Mouse (Mus musculus) heart, adult 18-20 months (tissue): ENCODE measurements around the gene Nelfe. TPM values are rescaled to one million over a fixed set of nuclear protein-coding genes. Genes with fewer than 3 reads are reported as not detected.
A peak's percentile ranks its signal among the peaks of the same experiment; 100 is the strongest.
"Not testable (repeated sequence)": the region's sequence is repeated elsewhere in the genome, so short reads cannot be mapped to it uniquely, and the experiment has no call there.

Source experiments
- DNase-seq, 2 experiments: peaks; one replicate each; pipeline ENCODE4 v3.0.0; 2021 to 2022; ENCODE audit warnings: mixed read lengths in 1 of 2
- long read RNA-seq, 2 experiments: library from polyadenylated mRNA; stranded (forward); transcript quantifications; one replicate each; pipeline ENCODE4 v2.0.0; 2021
- total RNA-seq, 2 experiments: library from RNA; stranded (reverse); gene quantifications; 2 replicates each; pipeline ENCODE4 v1.2.3; 2021

Gene Nelfe
- total RNA-seq, result 10 to 100 TPM; 14.4 to 15.2 TPM
- long read RNA-seq, experiment 1, transcript Nelfe-202 (11 exons, 1,381 nt), result major isoform, 6 of 11 reads
- long read RNA-seq, experiment 1, partial matches to known transcripts, result 3 of 11 reads
- long read RNA-seq, experiment 1, other reads (novel, unspliced or antisense), result 1 of 11 reads
- long read RNA-seq, experiment 2, partial matches to known transcripts, result 1 of 5 reads
- long read RNA-seq, experiment 2, other reads (novel, unspliced or antisense), result 1 of 5 reads

DNA sequence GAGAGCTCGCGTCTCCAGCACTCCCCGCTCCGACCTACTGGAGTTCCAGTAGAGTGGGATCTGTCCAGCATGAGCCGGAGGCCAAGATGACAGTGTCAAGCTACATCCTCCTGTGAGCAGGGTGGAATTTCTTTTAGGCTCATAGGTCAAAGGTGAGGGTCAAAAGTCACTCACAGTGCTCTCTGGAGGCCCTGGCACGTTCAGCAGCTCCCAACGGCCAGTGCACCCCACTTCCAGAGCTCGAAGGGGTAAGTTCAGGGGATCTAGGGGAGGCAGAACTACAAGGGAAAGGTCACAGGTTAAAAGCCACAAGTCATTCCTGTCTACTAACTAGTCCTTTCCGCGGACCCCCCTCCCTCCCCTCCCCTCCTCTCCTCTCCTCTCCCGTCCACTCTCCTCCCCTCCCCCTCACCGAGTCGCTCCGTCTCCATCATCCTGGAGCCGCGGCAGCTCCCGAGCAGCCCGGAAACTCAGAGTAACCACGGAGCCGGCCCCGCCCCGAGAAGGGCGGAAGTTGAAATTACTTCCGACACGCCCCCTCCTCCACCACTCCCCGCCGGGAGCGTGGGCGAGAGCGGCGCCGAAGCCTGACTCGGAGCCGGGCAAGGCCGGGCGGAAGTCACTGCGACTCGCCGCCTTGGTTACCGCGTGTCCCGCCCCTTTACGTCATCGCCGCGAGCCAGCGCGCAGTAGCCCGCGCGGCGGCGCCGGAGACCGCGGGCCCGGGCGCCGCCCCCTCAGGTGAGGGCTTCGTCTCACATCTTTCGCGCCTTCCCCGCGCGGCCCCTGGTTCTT, at the start of gene Nelfe, which contains the start of gene Skiv2l:
TSS of gene Nelfe (plus strand) at position 670 of the 795 bp plus-strand sequence.
TSS of gene Skiv2l (minus strand) at position 489 of the 795 bp plus-strand sequence.
- peak; percentile 97 to 98 for DNase-seq

DNA sequence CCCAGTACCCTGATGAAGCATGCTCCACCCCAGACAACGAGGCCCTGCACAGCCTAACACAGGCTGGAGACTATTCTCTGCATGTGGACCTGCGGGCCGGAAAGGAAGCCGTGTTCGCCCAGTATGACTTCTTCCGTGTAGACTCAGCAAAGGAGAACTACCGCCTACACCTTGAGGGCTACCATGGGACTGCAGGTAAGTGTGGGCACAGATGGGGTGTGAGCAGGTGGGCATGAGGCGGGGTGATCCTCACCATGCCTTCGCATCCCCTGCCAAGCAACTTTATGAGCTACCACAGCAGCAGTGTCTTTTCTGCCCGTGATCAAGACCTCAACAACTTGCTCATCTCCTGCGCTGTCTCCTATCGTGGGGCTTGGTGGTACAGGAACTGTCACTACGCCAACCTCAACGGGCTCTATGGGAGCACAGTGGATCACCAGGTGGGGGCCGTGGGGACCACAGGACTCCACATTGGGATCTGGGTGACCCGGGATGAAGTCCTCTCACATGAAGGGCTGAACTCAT, 49.3 kb upstream of the Nelfe start:
- not testable (repeated sequence) for DNase-seq

GRCm38 (mm10) chr17:34802756-34803155, 47.4 kb upstream of the Nelfe start:
- DNase-seq, result not testable (repeated sequence)

- DNase-seq, result not testable (repeated sequence)
Observed at GRCm38 (mm10) chr17:34803367-34803766, 46.8 kb upstream of the Nelfe start.

- DNase-seq, result not testable (repeated sequence)
Observed at GRCm38 (mm10) chr17:34804301-34804700, 45.9 kb upstream of the Nelfe start, which contains the start of gene Cyp21a1. Gene Cyp21a1, minus strand, starts transcription at chr17:34804561.

DNA sequence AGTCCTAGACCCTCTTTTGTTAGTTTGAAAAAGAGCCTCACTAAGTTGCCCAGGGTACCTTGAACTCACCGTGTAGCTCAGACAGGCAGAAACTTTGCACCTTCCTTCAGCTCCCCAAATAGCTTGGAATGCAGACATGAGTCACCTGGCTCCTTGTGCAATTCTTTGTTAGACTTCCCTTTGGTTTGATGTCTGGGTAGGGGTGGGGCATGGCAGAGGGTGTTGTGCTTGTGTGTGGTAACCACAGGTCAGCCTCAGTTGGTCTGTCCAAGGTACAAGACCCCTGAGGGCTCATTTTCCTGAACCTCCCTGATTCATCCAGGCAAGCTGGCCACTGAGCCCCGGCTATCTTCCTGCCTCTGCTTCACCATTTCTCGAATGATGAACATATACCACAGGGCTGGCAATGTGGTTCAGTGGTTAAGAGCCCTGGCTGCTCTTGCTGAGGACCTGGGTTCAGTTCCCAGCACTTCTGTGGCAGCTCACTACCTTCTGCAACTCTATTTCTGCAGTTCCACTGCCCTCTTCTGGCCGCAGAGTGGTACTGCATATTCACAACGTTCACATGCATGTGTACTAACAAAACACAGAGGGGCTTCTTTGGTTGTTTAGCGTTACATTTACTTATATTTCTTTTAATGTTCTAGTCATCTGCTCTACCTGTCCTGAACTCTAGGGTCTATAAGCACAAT, 45.2 kb upstream of the Nelfe start:
- DNase-seq, result no peak

DNA sequence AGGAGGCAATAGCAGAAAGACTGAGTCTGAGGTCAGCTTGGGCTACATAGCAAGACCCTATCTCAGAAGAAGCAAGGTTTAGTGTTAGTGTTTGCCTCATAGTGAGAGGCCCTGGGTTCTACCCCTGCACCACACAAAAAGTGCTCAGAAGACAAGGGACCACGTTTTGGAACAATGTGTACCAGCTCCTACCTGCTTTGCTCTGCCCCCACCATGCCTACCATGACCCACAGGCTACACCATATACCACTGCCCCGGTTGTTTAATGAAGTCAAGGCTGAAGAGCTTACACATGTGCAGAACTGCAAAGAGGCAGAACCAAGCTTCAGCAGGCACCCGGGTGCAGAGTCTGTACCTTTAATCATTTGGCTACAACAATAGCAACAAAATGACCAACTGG, 43.0 kb upstream of the Nelfe start:
- no peak for DNase-seq

DNA sequence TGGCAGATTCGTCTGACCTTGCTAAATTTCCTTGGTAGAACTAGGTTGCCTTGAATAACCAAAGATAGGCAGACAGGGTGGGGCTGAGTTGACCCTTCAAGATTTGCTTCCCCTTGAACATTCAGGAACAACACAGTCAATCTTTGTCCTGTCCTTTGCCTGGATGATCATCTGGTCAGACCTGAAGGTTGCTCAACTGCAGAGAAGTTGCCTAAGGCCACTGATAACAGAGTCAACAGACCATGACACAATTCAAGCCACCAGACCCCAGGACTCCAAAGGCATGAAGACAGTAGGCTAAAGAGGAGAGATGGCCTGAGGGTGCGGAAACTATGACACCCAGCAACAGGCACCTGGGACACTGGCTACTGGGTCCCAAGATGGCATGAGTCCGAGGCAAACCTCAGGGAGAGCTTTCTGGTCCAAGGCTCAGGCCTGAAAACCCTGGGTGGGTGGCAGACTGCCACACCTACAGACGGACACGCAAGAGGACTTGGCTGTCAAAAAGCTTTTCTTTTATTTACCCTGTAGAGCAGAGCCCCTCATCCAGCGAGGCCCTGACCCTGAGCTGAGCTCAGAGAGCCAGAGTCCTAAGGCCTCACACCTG, 41.5 kb upstream of the Nelfe start:
- no peak for DNase-seq

DNA sequence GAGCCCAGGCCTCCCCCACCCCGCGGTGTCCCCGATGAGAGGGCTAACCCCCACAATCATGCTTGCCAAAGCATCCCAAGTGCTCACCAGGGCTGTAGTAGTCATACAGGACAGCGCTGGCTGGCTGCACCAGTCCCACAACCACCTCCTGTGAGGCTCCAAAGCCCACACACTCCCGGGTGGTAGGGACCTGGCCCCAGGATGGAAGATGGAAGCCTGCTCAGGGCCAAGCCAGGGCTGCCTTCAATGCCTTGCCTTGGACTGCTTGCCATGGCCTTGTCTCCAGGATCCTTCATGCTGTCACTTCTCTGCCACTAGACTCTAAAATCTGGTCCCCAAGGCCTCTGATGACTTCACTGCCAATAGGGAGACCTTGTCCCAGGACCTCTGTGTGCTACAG, 39.8 kb upstream of the Nelfe start:
- DNase-seq, result not testable (repeated sequence)

GRCm38 (mm10) chr17:34810811-34811210, 39.4 kb upstream of the Nelfe start:
- not testable (repeated sequence) for DNase-seq

- DNase-seq, result no peak
Observed at GRCm38 (mm10) chr17:34811275-34811674, 38.9 kb upstream of the Nelfe start.

- DNase-seq, result peak; percentile 11 to 52
Observed at GRCm38 (mm10) chr17:34813747-34814146, 36.4 kb upstream of the Nelfe start.

DNA sequence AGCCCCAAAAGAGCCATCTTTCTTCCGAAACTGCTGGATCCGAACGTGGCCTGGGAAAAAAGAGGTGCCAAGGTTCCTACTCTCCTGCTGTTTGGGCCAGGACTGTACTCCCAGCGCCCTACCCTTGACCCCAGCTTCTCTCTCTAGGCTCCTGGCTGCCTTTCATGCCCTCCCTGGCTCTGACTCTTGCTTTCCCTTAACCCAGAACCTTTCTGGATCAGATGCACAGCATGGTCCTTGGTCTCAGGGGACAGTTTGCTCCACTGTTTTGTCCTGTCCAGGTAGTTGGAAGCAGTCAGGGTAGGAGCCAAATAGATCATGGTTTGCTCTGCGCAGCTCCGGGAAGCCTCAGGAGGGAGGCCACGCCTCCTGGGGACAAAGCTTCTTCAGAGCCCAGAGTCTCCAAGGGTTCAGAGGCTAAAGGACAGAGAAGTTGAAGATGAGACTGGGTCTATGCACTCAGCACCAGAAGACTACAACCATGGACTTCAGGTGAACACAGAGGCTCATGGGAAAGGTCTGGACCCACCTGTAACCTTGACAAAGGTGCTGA, 35.3 kb upstream of the Nelfe start:
- DNase-seq, result no peak

DNA sequence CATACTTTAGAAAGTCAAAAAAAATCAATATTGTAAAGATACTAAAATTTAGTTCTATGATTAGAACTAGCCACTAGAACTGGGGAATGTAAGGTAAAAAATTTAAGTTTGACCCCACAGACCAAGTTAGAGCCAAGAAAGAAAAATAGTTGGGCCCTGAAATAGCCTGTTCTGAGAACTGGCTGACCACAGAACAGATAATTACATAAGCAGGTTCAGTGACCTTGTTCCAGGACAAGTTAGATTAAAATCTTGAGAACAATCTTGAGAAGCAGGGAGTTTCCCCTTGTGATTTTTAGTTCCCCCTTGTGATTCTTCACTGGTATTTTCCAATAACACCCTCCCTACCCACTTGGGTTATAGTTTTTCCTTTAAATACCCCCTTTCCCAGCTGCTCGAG, 19.4 kb upstream of the Nelfe start:
- not testable (repeated sequence) for DNase-seq

DNA sequence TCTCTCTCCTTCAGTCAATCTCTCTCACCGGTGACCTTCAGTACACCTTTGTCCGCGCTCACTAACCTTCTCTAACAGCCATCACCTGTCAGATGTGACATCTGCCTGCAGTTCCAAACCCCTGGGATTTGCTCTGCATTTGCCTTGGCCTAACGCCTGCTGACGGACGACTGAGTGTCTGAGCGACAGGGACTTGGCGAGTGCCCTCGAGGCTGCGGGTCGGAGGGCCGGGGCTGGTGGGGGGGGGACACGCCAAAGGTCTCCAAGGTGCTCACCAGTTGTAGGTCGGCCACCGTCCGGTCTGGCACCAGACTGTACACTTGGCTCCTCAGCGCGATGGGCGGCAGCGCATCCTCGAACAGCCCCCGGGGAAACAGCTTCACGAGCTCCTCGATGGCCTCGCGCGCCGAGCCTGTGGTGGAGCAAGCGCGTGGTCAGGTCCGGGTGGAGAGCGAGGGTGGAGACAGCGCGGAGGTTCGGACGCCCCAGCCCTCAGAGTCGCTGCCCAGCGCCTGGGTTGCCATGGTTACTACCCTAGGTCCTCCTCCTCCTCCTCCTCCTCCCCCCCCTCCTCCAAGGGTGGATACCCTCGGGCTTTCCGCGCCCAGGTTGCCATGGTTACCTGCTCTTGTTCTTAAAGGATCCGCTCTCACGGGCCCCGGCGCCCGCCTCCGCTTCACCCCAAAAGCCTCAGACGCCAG, 13.9 kb upstream of the Nelfe start:
- DNase-seq, result no peak

GRCm38 (mm10) chr17:34836856-34837221, 13.4 kb upstream of the Nelfe start, which contains the start of the genes Stk19 and Dxo:
Gene Stk19, minus strand, starts transcription at chr17:34836945.
Gene Dxo, plus strand, starts transcription at chr17:34837019.
- DNase-seq, result peak; percentile 97

DNA sequence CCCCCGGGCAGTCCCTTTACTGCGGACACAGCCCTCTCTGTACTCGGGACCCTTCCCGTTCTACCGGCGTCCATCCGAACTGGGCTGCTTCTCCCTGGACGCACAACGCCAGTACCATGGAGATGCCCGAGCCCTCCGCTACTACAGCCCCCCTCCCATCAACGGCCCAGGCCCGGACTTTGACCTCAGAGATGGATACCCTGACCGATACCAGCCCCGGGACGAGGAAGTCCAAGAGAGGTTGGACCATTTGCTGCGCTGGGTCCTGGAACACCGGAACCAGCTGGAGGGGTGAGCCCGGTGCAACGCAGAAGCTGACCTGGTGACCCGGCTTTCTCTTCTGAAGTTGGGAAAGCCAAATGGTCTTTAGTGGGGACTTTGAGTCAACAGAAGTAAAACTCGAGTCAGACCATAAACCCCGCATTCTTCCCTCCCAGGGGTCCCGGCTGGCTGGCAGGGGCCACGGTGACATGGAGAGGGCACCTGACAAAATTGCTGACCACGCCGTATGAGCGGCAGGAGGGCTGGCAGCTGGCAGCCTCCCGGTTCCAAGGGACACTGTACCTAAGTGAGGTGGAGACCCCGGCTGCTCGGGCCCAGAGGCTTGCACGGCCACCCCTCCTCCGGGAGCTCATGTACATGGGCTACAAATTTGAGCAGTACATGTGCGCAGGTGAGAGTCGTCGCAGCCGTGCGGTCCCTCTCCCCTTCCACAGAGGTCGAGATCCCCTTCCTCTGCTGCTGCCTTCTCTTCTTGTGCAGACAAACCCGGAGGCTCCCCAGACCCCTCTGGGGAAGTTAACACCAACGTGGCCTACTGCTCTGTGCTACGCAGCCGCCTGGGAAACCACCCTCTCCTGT, 12.5 kb upstream of the Nelfe start:
- no peak for DNase-seq

DNA sequence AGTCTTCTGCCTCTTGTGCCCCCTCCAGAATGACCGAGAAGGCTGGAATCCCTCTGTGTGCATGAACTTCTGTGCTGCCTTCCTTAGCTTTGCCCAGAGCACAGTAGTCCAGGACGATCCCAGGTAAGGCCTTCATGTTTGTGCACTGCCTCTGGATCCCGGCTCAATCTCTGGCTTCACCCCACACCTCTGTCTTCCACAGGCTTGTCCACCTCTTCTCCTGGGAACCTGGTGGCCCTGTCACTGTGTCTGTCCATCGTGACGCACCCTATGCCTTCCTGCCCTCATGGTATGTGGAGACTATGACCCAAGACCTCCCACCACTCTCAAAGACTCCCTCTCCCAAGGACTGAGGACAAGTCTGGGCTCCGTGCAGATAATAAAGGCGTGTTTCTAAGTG, 11.4 kb upstream of the Nelfe start:
- DNase-seq, result no peak

DNA sequence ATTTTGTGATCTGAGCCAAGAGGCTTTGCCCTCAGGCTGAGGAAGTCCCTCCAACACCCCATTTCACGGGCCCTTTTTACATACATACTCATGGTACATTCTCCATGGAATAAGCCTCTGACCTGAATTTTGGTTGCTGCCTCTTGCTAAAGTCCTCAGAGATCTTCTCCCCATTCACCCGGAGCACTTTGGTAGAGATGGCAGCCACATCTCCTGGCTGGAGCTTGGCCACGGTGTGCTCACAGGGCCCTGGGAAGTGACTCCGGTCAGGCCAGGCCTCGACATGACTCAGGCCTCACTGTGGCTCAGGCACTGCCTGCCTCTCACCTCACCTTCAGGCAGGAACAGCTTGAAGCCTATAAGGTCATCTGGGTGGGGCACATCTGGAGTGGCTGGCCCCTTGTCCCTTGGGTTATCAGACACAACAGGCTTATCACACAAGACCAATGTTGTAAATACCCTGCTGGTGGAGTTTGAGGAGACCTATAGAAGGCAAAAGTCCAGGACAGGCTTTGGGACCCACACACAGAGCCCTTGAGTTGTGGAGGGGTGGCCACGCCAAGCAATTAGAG, 9.4 kb upstream of the Nelfe start:
- no peak for DNase-seq

GRCm38 (mm10) chr17:34844884-34845283, 5.3 kb upstream of the Nelfe start:
- no peak for DNase-seq
